Mouse (Mus musculus) testis, adult 2 months (tissue): ENCODE results near the gene Ext2. TPM values are rescaled to one million over a fixed set of nuclear protein-coding genes. Genes with fewer than 3 reads are reported as not detected.
A peak's percentile ranks its signal among the peaks of the same experiment; 100 is the strongest.

Source experiments
- H3K27ac ChIP-seq: fragments of 200-500 bp; 2 replicates; pipeline ENCODE4 v1.5.1; 2012; ENCODE audit warnings: low read depth, low read length; ENCODE audit not compliant: control insufficient read depth, insufficient read depth
- H3K27me3 ChIP-seq: fragments of 200-500 bp; 2 replicates; pipeline ENCODE4 v1.6.1; 2012; ENCODE audit warnings: mild to moderate bottlenecking, low read length, moderate library complexity; ENCODE audit not compliant: control insufficient read depth, insufficient read depth
- H3K36me3 ChIP-seq: fragments of 200-500 bp; 2 replicates; pipeline ENCODE4 v1.6.1; 2012; ENCODE audit warnings: mild to moderate bottlenecking, low read length; ENCODE audit not compliant: control insufficient read depth, insufficient read depth
- H3K4me1 ChIP-seq: fragments of 200-500 bp; 2 replicates; pipeline ENCODE4 v1.6.1; 2012; ENCODE audit warnings: low read length; ENCODE audit not compliant: control insufficient read depth, insufficient read depth
- H3K4me3 ChIP-seq: fragments of 200-500 bp; 2 replicates; pipeline ENCODE4 v1.5.1; 2012; ENCODE audit warnings: low read depth, mild to moderate bottlenecking, low read length, moderate library complexity, mixed read lengths; ENCODE audit not compliant: control insufficient read depth
- CTCF ChIP-seq: fragments of 200-500 bp; IDR thresholded peaks from 2 replicates; pipeline ENCODE4 v1.5.1; 2012; ENCODE audit warnings: low read depth, mild to moderate bottlenecking, inconsistent platforms, low read length, moderate library complexity; ENCODE audit not compliant: control insufficient read depth, insufficient read depth, insufficient replicate concordance
- POLR2A ChIP-seq: fragments of 200-500 bp; IDR thresholded peaks from 2 replicates; pipeline ENCODE4 v1.6.1; 2012; ENCODE audit warnings: low read depth, mild to moderate bottlenecking, inconsistent platforms, low read length, moderate library complexity; ENCODE audit not compliant: control insufficient read depth
- polyA plus RNA-seq: library from polyadenylated mRNA; depleted of rRNA; stranded (reverse); fragments of >200 nt; gene quantifications from 2 replicates; pipeline ENCODE4 v1.2.3, GENCODE M21; 2012; rRNA removed

Gene Ext2
- 15.5 and 17.6 TPM in 2 replicates for polyA plus RNA-seq

DNA sequence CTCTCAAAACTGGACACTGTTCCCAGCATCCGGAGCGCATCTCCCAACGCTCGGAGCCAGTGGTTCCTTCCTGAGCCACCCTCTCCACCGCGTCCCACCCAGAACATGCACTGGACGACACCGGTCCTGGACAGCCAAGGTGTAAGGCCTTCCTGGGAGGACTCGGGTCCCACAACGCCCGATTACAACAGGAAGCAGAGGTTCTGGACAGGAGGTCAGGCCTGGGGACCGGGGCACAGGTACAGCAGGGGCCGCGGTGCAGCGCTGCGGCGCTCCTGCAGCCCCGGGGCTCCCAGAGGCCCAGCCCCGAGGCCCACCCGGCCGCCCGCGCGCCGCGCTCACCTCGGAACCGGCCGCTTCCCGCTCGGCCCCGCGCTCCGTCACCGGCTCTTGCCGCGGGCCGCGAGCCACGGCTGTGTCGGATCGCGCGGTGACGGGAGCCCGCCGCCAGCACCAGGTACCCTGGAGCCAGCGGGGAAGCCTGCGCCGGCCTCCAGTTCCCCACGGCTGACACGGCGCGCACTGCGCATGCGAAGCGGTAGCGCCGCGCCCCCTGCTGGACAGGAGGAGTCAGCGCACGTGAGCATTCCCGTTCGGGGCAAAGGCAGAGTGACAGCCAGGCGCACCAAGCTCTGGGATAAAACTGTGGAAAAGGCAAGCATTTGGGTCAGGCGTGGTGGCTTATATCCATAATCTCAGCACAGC lies at the start of gene Ext2:
Gene Ext2, minus strand, starts transcription at position 524 of the 705 bp plus-strand sequence.
- H3K4me3 ChIP-seq = peak within 1 kb of the TSS; percentile 93
- no peaks in the 10 kb centered on the region for H3K27me3 ChIP-seq
- H3K36me3 ChIP-seq = no peaks in the 10 kb centered on the region
- TF ChIP-seq POLR2A (peak; percentile 21; the same call in 1 of the 2 replicates), CTCF (peak; percentile 100)
- peak within 1 kb of the TSS; percentile 62 for H3K27ac ChIP-seq
- H3K4me1 ChIP-seq = peaks cover 6% of the 10 kb centered on the region

- H3K36me3 ChIP-seq = no peaks in the 10 kb centered on the region
- H3K27ac ChIP-seq = no peak overlapping the region
- H3K27me3 ChIP-seq = no peaks in the 10 kb centered on the region
- no peak for TF ChIP-seq POLR2A
- no peak for TF ChIP-seq CTCF
- H3K4me3 ChIP-seq = no peak overlapping the region
- H3K4me1 ChIP-seq = no peaks in the 10 kb centered on the region
These were observed 49.1 kb upstream of the Ext2 start for GRCm38 (mm10) chr2:93871411-93871925.

- no peak overlapping the region for H3K27ac ChIP-seq
These were observed 48.5 kb upstream of the Ext2 start for GRCm38 (mm10) chr2:93870842-93871241.

DNA sequence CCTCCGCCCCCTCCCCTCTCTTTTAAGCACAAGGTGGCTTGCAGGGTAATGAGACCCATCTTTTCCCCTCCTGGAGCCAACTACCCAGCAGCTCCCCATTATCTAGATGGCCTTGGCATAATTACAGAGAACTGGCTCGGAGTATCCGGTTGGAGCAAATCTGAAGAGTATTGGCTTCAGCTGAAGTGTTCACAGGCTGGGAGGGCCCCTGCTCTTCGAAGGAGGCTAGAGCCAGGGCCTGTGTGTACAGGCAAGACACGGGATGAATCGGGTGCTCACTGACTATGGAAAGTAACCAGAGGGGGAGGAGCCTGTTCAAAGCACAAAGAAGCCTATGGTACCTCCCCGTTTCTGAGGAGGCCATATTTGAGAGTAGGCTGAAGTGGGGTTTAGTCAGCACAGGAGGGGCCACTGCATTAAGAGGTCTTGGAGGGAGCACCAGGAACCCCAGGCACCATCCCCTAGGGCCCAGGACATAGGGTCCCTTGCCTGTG lies 46.8 kb upstream of the Ext2 start, which contains the start of gene Accsl:
Gene Accsl, minus strand, starts transcription at position 51 of the 494 bp plus-strand sequence.
- Histone ChIP-seq H3K27ac (no peak within 1 kb of the TSS), H3K36me3 (no peaks in the 10 kb centered on the region), H3K4me1 (no peaks in the 10 kb centered on the region), H3K4me3 (no peak within 1 kb of the TSS), H3K27me3 (no peaks in the 10 kb centered on the region)
- no peak for TF ChIP-seq CTCF
- TF ChIP-seq POLR2A = no peak

More at GRCm38 (mm10) chr2:93870842-93871241, 48.5 kb upstream of the Ext2 start:
- no peaks in the 10 kb centered on the region for H3K4me1 ChIP-seq
- no peaks in the 10 kb centered on the region for H3K27me3 ChIP-seq
- no peaks in the 10 kb centered on the region for H3K36me3 ChIP-seq
- TF ChIP-seq CTCF = peak; percentile 16; the same call in 1 of the 2 replicates
- no peak for TF ChIP-seq POLR2A
- no peak overlapping the region for H3K4me3 ChIP-seq

GRCm38 (mm10) chr2:93868566-93868965 lies 46.2 kb upstream of the Ext2 start:
- H3K4me3 ChIP-seq = no peak overlapping the region

GRCm38 (mm10) chr2:93863229-93863628 lies 40.9 kb upstream of the Ext2 start:
- H3K27ac ChIP-seq = no peak overlapping the region
- TF ChIP-seq CTCF = no peak
- no peak for TF ChIP-seq POLR2A
- H3K4me3 ChIP-seq = no peak overlapping the region
- no peaks in the 10 kb centered on the region for H3K27me3 ChIP-seq
- H3K4me1 ChIP-seq = no peaks in the 10 kb centered on the region
- no peaks in the 10 kb centered on the region for H3K36me3 ChIP-seq

More at GRCm38 (mm10) chr2:93868566-93868965, 46.2 kb upstream of the Ext2 start:
- no peaks in the 10 kb centered on the region for H3K36me3 ChIP-seq
- no peak overlapping the region for H3K27ac ChIP-seq
- no peak for TF ChIP-seq POLR2A
- no peak for TF ChIP-seq CTCF
- H3K4me1 ChIP-seq = no peaks in the 10 kb centered on the region
- no peaks in the 10 kb centered on the region for H3K27me3 ChIP-seq

- Histone ChIP-seq H3K27me3 (no peaks in the 10 kb centered on the region), H3K4me1 (no peaks in the 10 kb centered on the region), H3K36me3 (no peaks in the 10 kb centered on the region), H3K4me3 (no peak overlapping the region), H3K27ac (no peak overlapping the region)
- no peak for TF ChIP-seq CTCF
- TF ChIP-seq POLR2A = no peak
These were observed 36.5 kb upstream of the Ext2 start for GRCm38 (mm10) chr2:93858845-93859244.
